Mouse (Mus musculus): ENCODE data around the gene Atxn1. TPM values are rescaled to one million over a fixed set of nuclear protein-coding genes. Genes with fewer than 3 reads are reported as not detected.
A peak's percentile ranks its signal among the peaks of the same experiment; 100 is the strongest.

Gene Atxn1
- polyA plus RNA-seq, 1 experiment from 2014 or later, result 5.3 TPM

DNA sequence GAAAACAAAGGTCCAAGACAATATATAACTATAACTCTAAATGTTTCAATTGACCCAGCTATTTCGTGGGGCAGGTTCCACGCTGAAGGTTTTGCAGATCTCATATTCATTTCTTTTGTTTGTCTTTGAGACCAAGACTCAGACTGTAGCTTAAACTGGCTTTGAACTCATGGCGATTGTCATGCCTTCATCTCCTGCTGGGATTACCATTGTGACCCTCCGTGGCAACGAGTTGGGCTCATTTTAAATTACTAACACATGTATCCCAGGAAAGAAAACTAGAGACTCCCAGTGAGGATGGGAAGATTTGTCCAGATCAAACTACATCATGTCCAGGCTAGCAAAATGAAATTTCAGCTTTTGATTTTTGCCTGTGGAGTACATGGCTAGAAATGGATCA is 14.4 kb upstream of the Atxn1 start:
- Histone ChIP-seq H3K27me3 (replicated peaks; ENCODE audit: control insufficient read depth, insufficient read depth, low read length) (no peaks in the 10 kb centered on the region), H3K36me3 (ENCODE audit: control insufficient read depth, insufficient read depth, low read length) (no peaks in the 10 kb centered on the region), H3K9ac (ENCODE audit: low read depth, low read length) (no peak overlapping the region), H3K4me1 (ENCODE audit: control insufficient read depth, insufficient read depth, low read length) (0 out of 2 replicates have a peak, but pooled peaks cover under 1% of the 10 kb centered on the region), H3K4me2 (ENCODE audit: low read depth, low read length) (no peak overlapping the region), H3K4me3 (ENCODE audit: low read length) (no peak overlapping the region), H3K27ac (ENCODE audit: low read length) (no peak overlapping the region), H3K9me3 (ENCODE audit: control insufficient read depth, low read length) (no peaks in the 10 kb centered on the region)
- no peak for ATAC-seq
- WGBS, result 71% methylated on average over 5 of the region's 5 CpGs

GRCm38 (mm10) chr13:45976894-45977293 is 12.1 kb upstream of the Atxn1 start:
- no peak for ATAC-seq
- 0 out of 2 replicates have a peak, but pooled peaks cover 2% of the 10 kb centered on the region for H3K4me1 ChIP-seq (ENCODE audit: control insufficient read depth, insufficient read depth, low read length)

DNA sequence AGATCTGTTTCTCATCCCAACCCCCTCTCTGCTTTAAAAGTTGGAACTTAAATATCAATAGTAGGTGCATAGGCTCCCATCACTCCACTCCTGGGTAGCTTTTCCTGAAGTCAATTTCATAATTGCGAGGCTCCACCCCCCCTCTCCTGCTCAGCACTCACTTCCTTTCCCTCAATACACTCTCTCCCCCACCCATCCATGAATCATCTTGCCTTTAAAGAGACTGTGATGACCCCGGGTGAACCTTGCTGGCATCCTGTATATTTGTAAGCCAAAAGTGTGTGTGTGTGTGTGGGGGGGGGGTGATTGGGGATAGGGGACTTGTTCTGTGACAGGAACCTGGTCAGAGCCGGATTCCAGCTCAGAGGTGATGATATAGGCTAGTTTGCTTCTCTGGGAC is 9.8 kb upstream of the Atxn1 start:
- Histone ChIP-seq H3K36me3 (ENCODE audit: control insufficient read depth, insufficient read depth, low read length) (no peaks in the 10 kb centered on the region), H3K9me3 (ENCODE audit: control insufficient read depth, low read length) (no peaks in the 10 kb centered on the region), H3K27me3 (replicated peaks; ENCODE audit: control insufficient read depth, insufficient read depth, low read length) (no peaks in the 10 kb centered on the region), H3K4me1 (ENCODE audit: control insufficient read depth, insufficient read depth, low read length) (0 out of 2 replicates have a peak, but pooled peaks cover 2% of the 10 kb centered on the region), H3K4me3 (ENCODE audit: low read length) (no peak overlapping the region), H3K4me2 (ENCODE audit: low read depth, low read length) (no peak overlapping the region), H3K27ac (ENCODE audit: low read length) (no peak overlapping the region), H3K9ac (ENCODE audit: low read depth, low read length) (no peak overlapping the region)
- WGBS, result 41% methylated on average over 3 of the region's 3 CpGs
- no peak for ATAC-seq

More at GRCm38 (mm10) chr13:45976894-45977293, 12.1 kb upstream of the Atxn1 start:
- no peak overlapping the region for H3K9ac ChIP-seq (ENCODE audit: low read depth, low read length)
- no peak overlapping the region for H3K27ac ChIP-seq (ENCODE audit: low read length)
- H3K4me2 ChIP-seq (ENCODE audit: low read depth, low read length), result no peak overlapping the region
- no peaks in the 10 kb centered on the region for H3K27me3 ChIP-seq (replicated peaks; ENCODE audit: control insufficient read depth, insufficient read depth, low read length)
- no peaks in the 10 kb centered on the region for H3K9me3 ChIP-seq (ENCODE audit: control insufficient read depth, low read length)
- no peaks in the 10 kb centered on the region for H3K36me3 ChIP-seq (ENCODE audit: control insufficient read depth, insufficient read depth, low read length)
- H3K4me3 ChIP-seq (ENCODE audit: low read length), result no peak overlapping the region
- 29% methylated on average over 1 of the region's 1 CpGs for WGBS

DNA sequence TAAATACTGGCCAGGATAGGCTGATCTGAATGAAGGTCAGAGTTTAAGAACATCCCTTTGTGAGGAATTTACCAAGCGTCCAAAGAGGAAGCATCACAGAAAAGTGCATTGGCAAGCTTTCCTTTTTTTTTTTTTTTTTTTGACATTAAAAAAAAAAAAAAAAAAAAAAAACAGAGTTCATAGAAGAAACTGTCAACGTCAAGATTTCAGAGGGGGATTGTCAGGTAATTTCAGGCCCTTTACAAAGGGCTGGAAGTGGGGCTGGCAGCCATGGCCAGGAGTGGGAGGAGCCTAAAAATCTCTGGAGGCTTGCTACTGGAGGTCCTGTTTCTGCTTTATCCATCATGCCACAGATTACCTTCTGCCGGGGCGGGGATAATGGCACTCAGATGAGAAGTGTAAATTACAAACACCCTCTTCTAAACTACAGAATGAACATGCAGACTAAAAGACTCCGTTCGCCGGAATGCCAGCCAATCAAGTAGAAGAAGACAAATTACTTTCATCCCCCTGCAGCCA is 9.2 kb upstream of the Atxn1 start:
- ATAC-seq, result no peak
- H3K27ac ChIP-seq (ENCODE audit: low read length), result no peak overlapping the region
- 0 out of 2 replicates have a peak, but pooled peaks cover 2% of the 10 kb centered on the region for H3K4me1 ChIP-seq (ENCODE audit: control insufficient read depth, insufficient read depth, low read length)
- H3K27me3 ChIP-seq (replicated peaks; ENCODE audit: control insufficient read depth, insufficient read depth, low read length), result no peaks in the 10 kb centered on the region
- no peak overlapping the region for H3K4me3 ChIP-seq (ENCODE audit: low read length)
- H3K9me3 ChIP-seq (ENCODE audit: control insufficient read depth, low read length), result no peaks in the 10 kb centered on the region
- 45% methylated on average over 7 of the region's 7 CpGs for WGBS
- H3K9ac ChIP-seq (ENCODE audit: low read depth, low read length), result no peak overlapping the region
- H3K4me2 ChIP-seq (ENCODE audit: low read depth, low read length), result no peak overlapping the region
- no peaks in the 10 kb centered on the region for H3K36me3 ChIP-seq (ENCODE audit: control insufficient read depth, insufficient read depth, low read length)

- H3K9me3 ChIP-seq (ENCODE audit: control insufficient read depth, low read length), result no peaks in the 10 kb centered on the region
- no peak overlapping the region for H3K4me3 ChIP-seq (ENCODE audit: low read length)
- H3K4me2 ChIP-seq (ENCODE audit: low read depth, low read length), result no peak overlapping the region
- no peak overlapping the region for H3K27ac ChIP-seq (ENCODE audit: low read length)
- H3K27me3 ChIP-seq (replicated peaks; ENCODE audit: control insufficient read depth, insufficient read depth, low read length), result no peaks in the 10 kb centered on the region
- no peak overlapping the region for H3K9ac ChIP-seq (ENCODE audit: low read depth, low read length)
- no peaks in the 10 kb centered on the region for H3K36me3 ChIP-seq (ENCODE audit: control insufficient read depth, insufficient read depth, low read length)
- 53% methylated on average over 12 of the region's 12 CpGs for whole genome bisulfite sequencing
- ATAC-seq, result peak; percentile 66
- H3K4me1 ChIP-seq (ENCODE audit: control insufficient read depth, insufficient read depth, low read length), result peaks cover 4% of the 10 kb centered on the region; the same call in 1 of the 2 replicates
Observed at GRCm38 (mm10) chr13:45970920-45971536, 6.2 kb upstream of the Atxn1 start.

DNA sequence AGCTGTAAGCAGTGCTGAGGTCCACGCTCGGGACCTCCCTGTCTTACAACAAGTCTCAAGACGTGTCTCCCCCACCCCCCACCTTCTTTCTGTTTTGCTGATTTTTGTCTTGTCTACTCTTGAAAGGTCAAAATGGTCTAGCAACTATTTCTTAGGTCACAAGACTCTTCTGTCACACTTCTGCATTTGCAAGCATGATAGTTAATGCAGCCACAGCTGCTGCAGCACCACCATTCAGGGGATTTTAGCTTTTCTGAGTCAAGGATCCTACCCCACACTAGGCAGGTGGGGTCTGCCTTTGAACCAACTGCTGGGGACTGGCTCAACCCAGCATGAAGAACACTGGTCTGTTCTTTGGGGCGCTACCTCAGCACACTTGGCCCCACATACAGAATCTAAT is 3.4 kb upstream of the Atxn1 start:
- ATAC-seq, result no peak
- no peak overlapping the region for H3K4me2 ChIP-seq (ENCODE audit: low read depth, low read length)
- H3K36me3 ChIP-seq (ENCODE audit: control insufficient read depth, insufficient read depth, low read length), result no peaks in the 10 kb centered on the region
- no peak overlapping the region for H3K27ac ChIP-seq (ENCODE audit: low read length)
- no peaks in the 10 kb centered on the region for H3K27me3 ChIP-seq (replicated peaks; ENCODE audit: control insufficient read depth, insufficient read depth, low read length)
- peaks cover 5% of the 10 kb centered on the region for H3K4me1 ChIP-seq (ENCODE audit: control insufficient read depth, insufficient read depth, low read length)
- H3K9ac ChIP-seq (ENCODE audit: low read depth, low read length), result no peak overlapping the region
- 65% methylated on average over 4 of the region's 4 CpGs for WGBS
- no peaks in the 10 kb centered on the region for H3K9me3 ChIP-seq (ENCODE audit: control insufficient read depth, low read length)
- H3K4me3 ChIP-seq (ENCODE audit: low read length), result no peak overlapping the region

DNA sequence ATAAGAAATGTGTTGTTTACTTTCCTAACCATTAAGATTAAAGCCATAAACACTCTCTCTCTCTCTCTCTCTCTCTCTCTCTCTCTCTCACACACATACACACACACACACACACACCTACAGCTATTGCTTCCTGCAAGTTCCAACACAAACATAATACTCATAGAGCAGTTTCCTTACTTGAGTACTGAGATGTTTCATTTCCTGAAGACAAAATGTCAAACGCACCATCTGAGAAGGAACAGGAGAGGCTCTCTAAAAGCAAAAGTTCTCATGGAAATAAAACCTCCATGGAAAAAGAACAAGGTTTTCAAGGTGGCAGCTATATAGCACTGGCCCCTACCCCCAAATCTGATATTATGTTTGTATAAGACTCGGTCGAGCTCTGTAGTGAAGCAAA is 2.6 kb upstream of the Atxn1 start:
- no peaks in the 10 kb centered on the region for H3K27me3 ChIP-seq (replicated peaks; ENCODE audit: control insufficient read depth, insufficient read depth, low read length)
- H3K27ac ChIP-seq (ENCODE audit: low read length), result no peak overlapping the region
- no peaks in the 10 kb centered on the region for H3K9me3 ChIP-seq (ENCODE audit: control insufficient read depth, low read length)
- 51% methylated on average over 3 of the region's 3 CpGs for WGBS
- H3K9ac ChIP-seq (ENCODE audit: low read depth, low read length), result no peak overlapping the region
- peaks cover 9% of the 10 kb centered on the region for H3K4me1 ChIP-seq (ENCODE audit: control insufficient read depth, insufficient read depth, low read length)
- H3K4me3 ChIP-seq (ENCODE audit: low read length), result no peak overlapping the region
- no peak for ATAC-seq
- no peak overlapping the region for H3K4me2 ChIP-seq (ENCODE audit: low read depth, low read length)
- H3K36me3 ChIP-seq (ENCODE audit: control insufficient read depth, insufficient read depth, low read length), result no peaks in the 10 kb centered on the region

DNA sequence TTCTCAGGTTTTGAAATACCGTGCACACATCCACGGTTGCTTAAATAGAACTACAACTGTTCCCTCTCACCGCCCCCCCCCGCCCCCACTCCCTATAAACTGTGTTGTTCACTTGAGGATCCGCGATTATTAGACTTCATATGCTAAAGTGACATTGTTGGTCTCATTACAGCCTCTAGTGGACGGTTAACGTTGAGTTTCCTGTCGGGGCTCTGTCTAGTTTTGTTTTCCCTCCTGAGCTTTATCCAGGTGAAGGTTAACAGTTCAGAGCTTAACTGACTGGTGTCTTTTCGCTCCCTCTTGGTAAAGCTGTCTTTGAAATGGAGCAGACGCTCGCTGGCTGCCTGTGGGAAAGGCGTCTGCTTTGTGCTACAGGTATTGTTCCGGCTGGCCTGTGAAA is 1.8 kb upstream of the Atxn1 start:
- no peak for ATAC-seq
- Histone ChIP-seq H3K4me3 (ENCODE audit: low read length) (peak overlapping the region; percentile 94), H3K36me3 (ENCODE audit: control insufficient read depth, insufficient read depth, low read length) (no peaks in the 10 kb centered on the region), H3K4me2 (ENCODE audit: low read depth, low read length) (peak overlapping the region; percentile 73), H3K27ac (ENCODE audit: low read length) (0 out of 2 replicates have a peak overlapping the region, but pooled peaks have one; percentile 45), H3K4me1 (ENCODE audit: control insufficient read depth, insufficient read depth, low read length) (peaks cover 17% of the 10 kb centered on the region), H3K27me3 (replicated peaks; ENCODE audit: control insufficient read depth, insufficient read depth, low read length) (no peaks in the 10 kb centered on the region), H3K9me3 (ENCODE audit: control insufficient read depth, low read length) (no peaks in the 10 kb centered on the region), H3K9ac (ENCODE audit: low read depth, low read length) (peak overlapping the region; percentile 45; the same call in 1 of the 2 replicates)
- WGBS, result 3% methylated on average over 14 of the region's 14 CpGs

DNA sequence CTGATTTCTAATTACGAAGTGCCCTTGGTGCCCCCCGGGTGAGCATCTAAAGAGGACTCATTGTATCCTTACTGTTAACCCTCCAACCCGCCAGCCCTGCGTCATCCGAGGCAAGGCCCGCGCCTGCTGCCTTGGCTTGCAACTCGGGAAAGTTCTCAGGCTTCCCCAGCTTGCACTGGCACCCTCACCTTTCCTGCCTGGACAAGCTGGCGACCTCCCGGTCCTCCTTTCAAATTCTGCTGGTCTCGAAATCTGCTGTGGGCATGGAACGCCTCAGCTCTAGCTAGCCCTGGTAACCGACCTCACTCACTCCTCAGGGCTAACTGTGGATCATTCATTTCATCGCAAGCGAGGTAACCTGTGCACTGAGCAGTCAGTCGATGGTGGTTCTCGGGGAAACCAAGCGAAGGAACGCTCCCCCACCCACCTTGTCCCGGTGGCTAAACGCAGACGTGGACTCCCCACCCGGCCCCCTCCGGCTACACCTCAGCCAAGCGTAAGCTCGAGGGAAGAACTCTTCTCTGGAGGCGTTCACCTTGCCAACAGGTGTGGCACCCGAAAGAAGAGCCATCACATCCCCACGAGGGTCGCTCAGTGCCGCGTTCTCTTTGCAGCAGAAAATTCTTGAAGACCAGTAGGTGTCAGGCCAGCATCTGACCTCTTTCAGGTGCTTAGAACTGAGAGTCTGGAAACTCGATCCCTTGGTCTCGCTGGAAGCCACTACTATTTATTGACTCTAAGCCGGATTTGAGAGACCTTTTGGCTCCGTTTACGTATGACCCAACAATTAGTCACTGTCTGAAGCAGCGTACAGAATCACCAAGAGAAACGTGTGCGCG is 1.0 kb upstream of the Atxn1 start:
- H3K27ac ChIP-seq (ENCODE audit: low read length), result peak overlapping the region; percentile 97
- no peaks in the 10 kb centered on the region for H3K36me3 ChIP-seq (ENCODE audit: control insufficient read depth, insufficient read depth, low read length)
- H3K9ac ChIP-seq (ENCODE audit: low read depth, low read length), result peak overlapping the region; percentile 97
- no peaks in the 10 kb centered on the region for H3K9me3 ChIP-seq (ENCODE audit: control insufficient read depth, low read length)
- H3K4me3 ChIP-seq (ENCODE audit: low read length), result peak overlapping the region; percentile 94
- ATAC-seq, result peak; percentile 3; the same call in 1 of the 2 replicates
- peaks cover 23% of the 10 kb centered on the region for H3K4me1 ChIP-seq (ENCODE audit: control insufficient read depth, insufficient read depth, low read length)
- H3K4me2 ChIP-seq (ENCODE audit: low read depth, low read length), result peak overlapping the region; percentile 73
- H3K27me3 ChIP-seq (replicated peaks; ENCODE audit: control insufficient read depth, insufficient read depth, low read length), result no peaks in the 10 kb centered on the region
- under 1% methylated on average over 41 of the region's 41 CpGs for WGBS
